Mouse (Mus musculus) forebrain, embryonic 15.5 days (tissue): ENCODE data around the gene Nup107. TPM values are rescaled to one million over a fixed set of nuclear protein-coding genes. Genes with fewer than 3 reads are reported as not detected.
"Not testable (repeated sequence)": the region's sequence is repeated elsewhere in the genome, so short reads cannot be mapped to it uniquely, and the experiment has no call there.

Source experiments
- ATAC-seq: fragments of 200-750 bp; cut with Nextera tagmentation; replicated peaks from 2 replicates; pipeline ENCODE4 v1.8.0; 2017; ENCODE audit warnings: mild to moderate bottlenecking, moderate TSS enrichment, moderate library complexity
- H3K27ac ChIP-seq: fragments of 300-500 bp; sonication (generic); replicated peaks from 2 replicates; pipeline ENCODE4 v1.5.1; 2015; ENCODE audit warnings: mild to moderate bottlenecking, inconsistent platforms
- H3K27me3 ChIP-seq: fragments of 300-500 bp; sonication (generic); 2 replicates; pipeline ENCODE4 v1.6.1; 2015; ENCODE audit warnings: inconsistent platforms
- H3K36me3 ChIP-seq: fragments of 300-500 bp; sonication (generic); 2 replicates; pipeline ENCODE4 v1.6.1; 2015; ENCODE audit warnings: mild to moderate bottlenecking, inconsistent platforms
- H3K4me1 ChIP-seq: fragments of 300-500 bp; sonication (generic); 2 replicates; pipeline ENCODE4 v1.6.1; 2015; ENCODE audit warnings: inconsistent platforms
- H3K4me2 ChIP-seq: fragments of 300-500 bp; sonication (generic); replicated peaks from 2 replicates; pipeline ENCODE4 v1.6.1; 2015; ENCODE audit warnings: mild to moderate bottlenecking, inconsistent platforms
- H3K4me3 ChIP-seq: fragments of 300-500 bp; sonication (generic); 2 replicates; pipeline ENCODE4 v1.5.1; 2015; ENCODE audit warnings: mild to moderate bottlenecking, inconsistent platforms
- H3K9ac ChIP-seq: fragments of 300-500 bp; sonication (generic); replicated peaks from 2 replicates; pipeline ENCODE4 v1.6.1; 2015; ENCODE audit warnings: mild to moderate bottlenecking, inconsistent platforms
- H3K9me3 ChIP-seq: fragments of 300-500 bp; sonication (generic); 2 replicates; pipeline ENCODE4 v1.6.1; 2016; ENCODE audit warnings: inconsistent platforms
- WGBS: fragments of 180-500 bp; shearing (Covaris S2); methylation state at CpG from one replicate; pipeline ENCODE4 v1.1.7; 2015; ENCODE audit warnings: mixed read lengths; 5-methylcytosine and 5-hydroxymethylcytosine counted together
- polyA plus RNA-seq: library from polyadenylated mRNA; unstranded; fragments of >200 nt; fragmentation: Nextera tagmentation; extraction: Ambion mirVana; gene quantifications from 2 replicates; pipeline ENCODE4 v1.2.1, GENCODE M21; 2015

Nup107 gene
- polyA plus RNA-seq, 1 experiment from 2014 or later, result 59.5 TPM

DNA sequence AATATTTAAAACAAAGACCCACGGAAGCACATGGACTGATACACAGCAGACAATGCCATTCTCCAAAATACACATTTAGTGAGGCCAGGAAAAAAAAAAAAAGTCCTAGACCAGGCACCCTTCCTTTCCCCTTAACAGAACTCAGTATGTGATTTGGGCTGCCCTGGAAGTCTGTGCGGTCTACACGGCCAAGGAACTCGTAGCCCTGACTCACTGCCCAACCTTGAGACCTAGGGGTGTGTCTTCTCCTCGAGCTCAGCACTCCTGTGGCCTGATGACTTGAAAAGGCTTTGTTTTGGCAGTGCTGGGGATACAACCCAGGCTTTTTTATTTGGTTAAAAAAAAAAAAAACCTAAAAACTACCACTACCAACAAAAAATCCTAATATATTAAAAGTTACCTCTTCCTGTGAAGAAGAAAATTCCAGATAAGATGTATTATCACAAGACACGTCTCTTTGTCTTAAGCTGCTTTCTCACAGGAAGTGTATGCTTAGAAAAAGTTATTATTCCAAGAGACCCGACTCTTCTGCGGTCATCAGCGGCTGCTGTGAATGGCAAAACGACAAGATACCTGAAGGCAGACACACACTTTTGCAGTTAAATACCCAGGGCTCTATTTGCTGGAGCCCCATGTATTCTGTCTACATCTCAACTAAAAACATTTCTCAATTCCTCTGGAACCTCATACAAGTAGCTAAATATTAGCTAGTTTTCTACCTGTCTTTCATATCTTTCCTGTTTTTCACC is 58.2 kb downstream of the Nup107 start:
- WGBS, result 83% methylated on average over 10 of the region's 10 CpGs
- H3K36me3 ChIP-seq, result peaks cover 31% of the 10 kb centered on the region
- H3K27ac ChIP-seq, H3K9ac ChIP-seq, H3K4me3 ChIP-seq, H3K4me2 ChIP-seq, H3K9me3 ChIP-seq, H3K4me1 ChIP-seq, ATAC-seq, H3K27me3 ChIP-seq: not testable (repeated sequence)

DNA sequence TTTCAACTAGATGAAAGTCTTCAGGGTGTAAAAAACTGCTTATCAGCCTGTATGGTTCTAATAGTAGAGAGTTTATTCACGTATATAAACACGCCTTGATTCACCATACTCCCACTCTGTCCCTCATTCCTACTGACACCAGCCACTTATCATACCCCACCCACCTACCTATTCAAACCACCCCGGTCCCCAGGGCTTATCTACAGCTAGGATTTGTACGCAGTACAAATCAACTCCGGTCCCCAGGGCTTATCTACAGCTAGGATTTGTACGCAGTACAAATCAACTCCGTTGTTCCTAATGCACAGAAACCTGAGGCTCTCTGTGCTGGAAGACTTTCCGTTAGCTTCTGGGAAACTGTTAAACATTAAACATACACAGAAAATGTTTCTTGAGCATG is 58.9 kb downstream of the Nup107 start:
- not testable (repeated sequence) for H3K27me3 ChIP-seq, H3K4me2 ChIP-seq, H3K9ac ChIP-seq

DNA sequence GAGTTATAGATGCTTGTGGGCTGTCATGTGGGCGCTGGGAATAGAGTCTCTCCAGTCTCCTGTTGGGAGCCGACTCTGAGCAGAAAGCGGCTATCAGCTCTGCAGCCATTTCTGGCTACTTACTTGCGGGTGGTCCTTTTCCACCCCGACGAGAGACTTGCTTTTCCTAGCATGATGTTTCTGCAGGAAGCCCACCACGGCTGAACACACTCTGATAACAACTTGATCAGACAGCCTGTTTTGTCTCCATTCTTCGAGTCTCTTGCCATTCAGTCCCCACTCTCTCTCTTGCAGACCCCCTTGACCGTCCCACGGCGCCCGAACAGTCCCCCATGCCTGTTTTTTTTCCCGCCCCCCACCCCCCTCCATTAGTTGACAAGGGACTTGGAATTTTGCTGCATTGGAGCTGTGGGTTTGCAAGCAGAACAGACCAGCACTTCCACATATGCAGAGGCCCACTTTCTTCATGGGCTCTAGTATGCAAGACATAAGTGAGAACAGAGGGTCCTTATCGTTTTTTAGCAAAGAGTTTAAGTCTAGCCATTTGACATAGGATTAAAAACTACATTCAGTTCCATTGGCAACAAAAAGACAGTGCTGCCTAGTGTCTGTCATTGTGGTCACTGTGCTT is 59.4 kb downstream of the Nup107 start:
- Histone ChIP-seq H3K4me1 (no peaks in the 10 kb centered on the region), H3K4me2 (no peak overlapping the region), H3K9ac (no peak overlapping the region), H3K4me3 (no peak overlapping the region), H3K27me3 (no peaks in the 10 kb centered on the region), H3K9me3 (no peaks in the 10 kb centered on the region), H3K27ac (no peak overlapping the region), H3K36me3 (peaks cover 19% of the 10 kb centered on the region)
- WGBS, result 85% methylated on average over 14 of the region's 14 CpGs
- no peak for ATAC-seq

More for the DNA sequence above, 58.9 kb downstream of the Nup107 start:
- ATAC-seq, H3K27ac ChIP-seq, H3K9me3 ChIP-seq, H3K4me1 ChIP-seq, H3K4me3 ChIP-seq: not testable (repeated sequence)
- peaks cover 25% of the 10 kb centered on the region for H3K36me3 ChIP-seq
- WGBS, result 95% methylated on average over 8 of the region's 8 CpGs

DNA sequence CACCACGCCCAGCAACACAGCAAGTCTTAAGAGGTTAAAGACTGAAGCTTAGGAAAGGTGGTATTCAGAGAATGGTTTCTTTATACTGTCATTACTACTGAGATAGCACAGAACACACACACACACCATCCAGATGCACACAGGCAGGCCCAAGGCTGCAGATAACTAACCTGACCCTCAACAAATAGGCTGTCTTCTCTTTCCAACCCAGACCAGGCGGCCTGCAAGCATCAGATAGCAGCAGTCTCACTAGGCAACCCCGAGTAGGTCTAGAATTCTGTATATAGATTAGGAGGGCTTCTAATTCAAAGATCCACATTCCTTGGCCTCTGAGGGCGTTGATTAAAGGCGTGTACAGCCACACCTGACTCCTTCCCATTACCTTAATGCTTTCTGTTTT is 60.3 kb downstream of the Nup107 start:
- ATAC-seq, result no peak

DNA sequence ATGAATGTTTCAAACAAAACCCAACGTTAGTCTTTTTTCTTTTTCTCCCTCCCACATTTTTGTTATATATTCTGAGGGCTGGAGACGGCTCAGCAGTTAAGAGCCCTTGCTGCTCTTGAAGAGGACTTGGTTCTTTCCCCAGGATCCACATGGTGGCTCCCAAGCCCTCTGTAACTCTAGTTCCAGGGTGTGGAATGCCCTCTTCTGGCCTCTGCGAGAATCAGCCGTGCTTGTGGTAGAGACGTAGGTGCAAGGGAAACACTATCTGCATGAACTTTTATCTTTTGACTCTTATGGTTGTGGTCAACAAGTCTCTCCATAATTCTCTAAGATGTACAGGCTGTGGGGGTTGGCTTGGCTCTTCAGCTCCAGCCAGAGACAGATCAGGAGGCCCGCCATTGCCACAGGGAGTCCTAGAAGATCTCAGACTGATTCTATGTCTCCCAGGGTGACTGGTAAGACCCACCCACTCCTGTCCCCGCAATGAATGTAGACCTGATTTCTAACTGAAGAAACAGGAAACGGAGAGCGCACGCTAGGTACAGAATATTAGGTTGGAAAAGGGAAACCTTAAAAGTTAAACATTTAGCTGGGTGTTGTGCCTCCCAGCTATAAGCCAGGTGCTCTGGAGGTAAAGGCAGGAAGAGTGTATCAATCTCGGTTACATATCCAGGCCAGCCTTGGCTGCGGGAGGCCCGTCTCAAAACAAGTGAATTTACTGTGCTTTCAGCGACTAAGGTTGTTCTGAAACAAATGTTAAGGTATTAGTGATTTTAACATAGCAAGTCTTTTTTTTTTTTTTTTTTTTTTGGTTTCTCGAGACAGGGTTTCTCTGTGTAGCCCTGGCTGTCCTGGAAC is 61.0 kb downstream of the Nup107 start:
- Histone ChIP-seq H3K27me3 (no peaks in the 10 kb centered on the region), H3K4me1 (no peaks in the 10 kb centered on the region), H3K9me3 (no peaks in the 10 kb centered on the region), H3K4me3 (no peak overlapping the region), H3K4me2 (no peak overlapping the region), H3K36me3 (peaks cover 6% of the 10 kb centered on the region; the same call in 1 of the 2 replicates), H3K9ac (no peak overlapping the region), H3K27ac (no peak overlapping the region)
- 60% methylated on average over 15 of the region's 15 CpGs for WGBS
- ATAC-seq, result no peak

More for the DNA sequence above, 60.3 kb downstream of the Nup107 start:
- Histone ChIP-seq H3K4me3 (no peak overlapping the region), H3K4me1 (no peaks in the 10 kb centered on the region), H3K9ac (no peak overlapping the region), H3K9me3 (no peaks in the 10 kb centered on the region), H3K4me2 (no peak overlapping the region), H3K36me3 (peaks cover 13% of the 10 kb centered on the region), H3K27me3 (no peaks in the 10 kb centered on the region), H3K27ac (no peak overlapping the region)
- 88% methylated on average over 5 of the region's 5 CpGs for WGBS

DNA sequence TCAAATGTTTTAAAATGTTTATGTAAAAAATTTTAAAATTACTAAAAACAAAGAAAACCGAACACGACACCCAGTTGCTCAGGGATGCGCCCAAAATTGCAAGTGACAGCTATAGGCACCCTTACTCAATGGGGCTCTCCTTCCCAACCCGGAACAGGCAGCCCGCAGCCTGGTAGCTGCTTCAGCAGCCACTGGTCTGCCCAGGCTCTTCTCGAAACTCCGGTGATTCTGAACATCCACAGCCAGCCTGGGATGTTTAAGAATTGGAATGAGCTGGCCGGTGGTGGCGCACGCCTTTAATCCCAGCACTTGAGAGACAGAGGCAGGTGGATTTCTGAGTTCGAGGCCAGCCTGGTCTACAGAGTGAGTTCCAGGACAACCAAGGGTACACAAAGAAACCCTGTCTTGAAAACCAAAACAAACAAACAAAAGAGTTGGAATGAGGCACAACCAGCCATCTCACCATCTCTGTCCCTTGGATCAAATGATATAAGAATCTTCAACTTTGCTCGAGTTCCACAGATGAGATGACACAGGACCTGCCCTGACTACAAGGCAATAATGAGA is 61.8 kb downstream of the Nup107 start:
- no peaks in the 10 kb centered on the region for H3K27me3 ChIP-seq
- H3K4me1 ChIP-seq, result no peaks in the 10 kb centered on the region
- WGBS, result 91% methylated on average over 12 of the region's 12 CpGs
- H3K27ac ChIP-seq, result no peak overlapping the region
- no peak overlapping the region for H3K9ac ChIP-seq
- peaks cover 3% of the 10 kb centered on the region; the same call in 1 of the 2 replicates for H3K36me3 ChIP-seq
- no peaks in the 10 kb centered on the region for H3K9me3 ChIP-seq
- ATAC-seq, result no peak
- H3K4me3 ChIP-seq, result no peak overlapping the region
- no peak overlapping the region for H3K4me2 ChIP-seq

DNA sequence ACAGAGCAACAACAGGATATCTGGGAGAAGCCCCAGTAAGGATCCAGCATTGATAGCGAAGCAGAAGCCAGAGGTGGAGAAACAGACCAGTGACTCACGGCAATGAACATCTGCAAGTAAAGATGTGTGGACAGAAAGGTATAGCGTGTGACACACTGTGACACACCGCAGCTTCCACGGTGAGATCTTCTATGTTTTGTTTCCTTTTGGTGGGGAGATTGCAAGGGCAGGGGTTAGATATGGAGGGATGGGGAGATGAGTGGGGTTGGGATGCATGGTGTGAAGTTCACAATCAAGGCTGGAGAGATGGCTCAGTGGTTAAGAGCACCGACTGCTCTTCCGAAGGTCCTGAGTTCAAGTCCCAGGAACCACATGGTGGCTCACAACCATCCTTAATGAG is 62.4 kb downstream of the Nup107 start:
- no peak overlapping the region for H3K4me2 ChIP-seq
- no peak for ATAC-seq
- H3K27ac ChIP-seq, result no peak overlapping the region
- H3K9ac ChIP-seq, result no peak overlapping the region
- 96% methylated on average over 7 of the region's 7 CpGs for WGBS
- no peaks in the 10 kb centered on the region for H3K9me3 ChIP-seq
- H3K4me1 ChIP-seq, result no peaks in the 10 kb centered on the region
- no peak overlapping the region for H3K4me3 ChIP-seq
- H3K36me3 ChIP-seq, result peaks cover 3% of the 10 kb centered on the region; the same call in 1 of the 2 replicates
- H3K27me3 ChIP-seq, result no peaks in the 10 kb centered on the region

DNA sequence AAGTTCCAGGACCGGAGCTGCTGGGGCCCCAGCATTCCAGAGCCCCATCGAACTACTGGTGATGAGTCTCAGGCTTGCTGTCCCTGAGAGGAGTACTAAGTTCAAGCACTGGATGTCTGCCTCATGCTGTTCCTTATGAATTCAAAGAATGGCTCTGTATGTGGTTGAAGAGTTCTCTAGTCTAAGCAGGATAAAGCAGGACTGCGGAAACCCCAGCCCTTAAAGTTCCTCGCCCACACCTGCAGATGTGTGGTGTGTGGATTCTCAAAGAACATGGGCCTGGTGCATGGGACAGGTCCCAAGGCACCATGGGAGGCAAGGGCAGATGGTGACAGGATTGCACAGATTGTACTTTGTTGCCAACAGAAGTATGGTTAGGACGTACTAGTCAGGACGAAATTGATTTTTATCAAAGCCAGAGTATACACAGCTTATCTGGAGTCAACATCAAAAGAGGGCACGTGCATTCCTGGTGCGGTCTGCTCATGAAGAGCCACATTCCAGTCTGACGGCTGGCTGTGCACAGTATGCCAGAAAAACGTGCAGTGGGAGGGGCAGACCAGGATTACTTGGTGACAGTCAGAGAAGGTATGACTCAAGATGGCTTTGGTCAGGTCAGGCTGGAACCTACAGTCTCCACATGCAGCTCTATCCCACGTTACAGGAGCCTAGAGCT is 63.2 kb downstream of the Nup107 start:
- no peak for ATAC-seq
- Histone ChIP-seq H3K4me2 (no peak overlapping the region), H3K27me3 (no peaks in the 10 kb centered on the region), H3K4me1 (no peaks in the 10 kb centered on the region), H3K9ac (no peak overlapping the region), H3K27ac (no peak overlapping the region), H3K4me3 (no peak overlapping the region), H3K9me3 (no peaks in the 10 kb centered on the region), H3K36me3 (peaks cover 3% of the 10 kb centered on the region; the same call in 1 of the 2 replicates)
- 81% methylated on average over 11 of the region's 11 CpGs for WGBS

DNA sequence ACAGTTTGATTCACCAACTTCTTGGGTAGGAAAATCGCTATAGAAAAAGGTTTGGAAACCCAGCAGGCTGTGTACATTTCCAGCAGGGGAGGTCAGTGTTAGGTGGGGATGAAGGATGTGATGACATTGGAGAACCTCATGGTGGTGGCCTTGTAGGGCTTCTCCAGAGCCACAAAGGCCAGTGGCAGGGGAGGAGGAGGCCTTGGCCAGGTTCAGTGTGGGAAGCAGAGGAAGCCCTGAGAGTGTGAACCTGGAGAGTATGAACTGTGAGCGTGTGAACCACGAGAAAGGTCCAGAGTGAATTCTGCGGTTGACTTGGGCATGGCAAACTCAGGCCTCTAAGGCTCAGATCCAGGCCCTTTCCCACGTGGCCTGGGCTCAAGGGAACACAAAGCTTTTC is 63.9 kb downstream of the Nup107 start:
- Histone ChIP-seq H3K9ac (no peak overlapping the region), H3K4me2 (no peak overlapping the region), H3K36me3 (peaks cover 3% of the 10 kb centered on the region; the same call in 1 of the 2 replicates), H3K9me3 (no peaks in the 10 kb centered on the region), H3K4me1 (no peaks in the 10 kb centered on the region), H3K27ac (no peak overlapping the region), H3K27me3 (no peaks in the 10 kb centered on the region), H3K4me3 (no peak overlapping the region)
- ATAC-seq, result no peak
- 87% methylated on average over 5 of the region's 5 CpGs for WGBS

DNA sequence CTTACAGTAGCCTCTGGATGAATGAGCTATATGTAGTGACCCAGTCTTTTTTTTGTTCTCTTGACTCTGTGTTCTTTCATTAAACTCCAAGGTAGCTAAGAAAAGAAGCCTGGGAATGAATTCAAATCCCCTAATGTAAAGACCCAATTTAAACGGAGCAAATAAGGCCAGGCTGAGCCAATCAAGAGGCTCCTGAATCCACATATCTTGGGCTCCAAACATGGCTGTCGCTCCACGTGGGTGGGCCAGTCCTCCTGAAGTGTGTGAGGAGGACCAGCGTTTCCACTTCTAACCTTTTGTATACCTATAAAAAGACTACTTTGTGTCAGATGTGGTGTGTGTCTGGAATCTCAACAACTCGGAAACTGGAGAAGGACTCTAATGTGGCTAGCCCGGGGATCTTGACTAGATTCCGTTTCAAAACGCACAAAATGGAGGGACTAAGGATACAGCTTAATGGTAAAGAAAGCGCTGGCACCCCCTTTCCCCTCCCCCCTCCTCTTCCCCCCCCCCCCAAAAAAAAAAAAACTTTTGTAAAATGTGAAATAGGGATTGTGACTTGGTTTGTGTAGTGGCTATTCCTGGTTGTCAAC is 64.9 kb downstream of the Nup107 start:
- 70% methylated on average over 9 of the region's 9 CpGs for WGBS
- no peaks in the 10 kb centered on the region for H3K36me3 ChIP-seq
- H3K27me3 ChIP-seq, result no peaks in the 10 kb centered on the region
- no peak overlapping the region for H3K27ac ChIP-seq
- H3K9ac ChIP-seq, result no peak overlapping the region
- no peak for ATAC-seq
- H3K4me1 ChIP-seq, result no peaks in the 10 kb centered on the region
- H3K4me3 ChIP-seq, result no peak overlapping the region
- no peak overlapping the region for H3K4me2 ChIP-seq
- H3K9me3 ChIP-seq, result no peaks in the 10 kb centered on the region

DNA sequence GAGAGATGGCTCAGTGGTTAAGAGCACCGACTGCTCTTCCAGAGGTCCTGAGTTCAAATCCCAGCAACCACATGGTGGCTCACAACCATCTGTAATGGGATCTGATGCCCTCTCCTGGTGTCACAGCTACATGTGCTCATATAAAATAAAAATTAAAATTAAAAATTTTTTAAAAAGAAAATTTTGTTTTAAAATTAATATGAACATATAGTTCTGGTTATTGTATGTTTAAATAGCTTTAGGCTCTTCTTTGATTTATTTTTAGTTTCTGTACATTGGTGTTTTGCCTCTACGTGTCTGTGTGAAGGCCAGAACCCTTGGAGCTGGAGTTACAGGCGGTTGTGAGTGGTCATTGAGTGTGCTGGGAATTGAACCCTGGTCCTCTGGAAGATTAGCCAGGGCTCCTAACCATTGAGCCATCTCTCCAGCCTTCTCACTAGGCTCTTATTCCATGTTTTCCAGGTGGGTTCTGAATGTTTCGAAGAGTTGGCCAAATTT is 65.6 kb downstream of the Nup107 start:
- Histone ChIP-seq H3K36me3 (no peaks in the 10 kb centered on the region), H3K4me2 (no peak overlapping the region), H3K4me3 (no peak overlapping the region), H3K9me3 (no peaks in the 10 kb centered on the region), H3K9ac (no peak overlapping the region), H3K27me3 (no peaks in the 10 kb centered on the region), H3K27ac (no peak overlapping the region), H3K4me1 (no peaks in the 10 kb centered on the region)
- WGBS, result 93% methylated on average over 4 of the region's 4 CpGs
- ATAC-seq, result no peak
